Mouse (Mus musculus) limb, embryonic 13.5 days (tissue): ENCODE measurements around the gene Snw1. TPM values are rescaled to one million over a fixed set of nuclear protein-coding genes. Genes with fewer than 3 reads are reported as not detected.

Source experiments
- ATAC-seq: fragments of 200-750 bp; cut with Nextera tagmentation; 2 replicates; pipeline ENCODE4 v1.8.0; 2017; ENCODE audit warnings: low read depth, moderate number of reproducible peaks, moderate TSS enrichment; ENCODE audit not compliant: low FRiP score
- H3K27ac ChIP-seq: fragments of 300-500 bp; sonication (generic); 2 replicates; pipeline ENCODE4 v1.5.1; 2015; ENCODE audit warnings: inconsistent platforms, mild to moderate bottlenecking, moderate library complexity
- H3K27me3 ChIP-seq: fragments of 300-500 bp; sonication (generic); 2 replicates; pipeline ENCODE4 v1.6.1; 2015; ENCODE audit warnings: mild to moderate bottlenecking, inconsistent platforms
- H3K36me3 ChIP-seq: fragments of 300-500 bp; sonication (generic); 2 replicates; pipeline ENCODE4 v1.6.1; 2015; ENCODE audit warnings: inconsistent platforms, mild to moderate bottlenecking, moderate library complexity
- H3K4me1 ChIP-seq: fragments of 300-500 bp; sonication (generic); 2 replicates; pipeline ENCODE4 v1.6.1; 2015; ENCODE audit warnings: inconsistent platforms
- H3K4me2 ChIP-seq: fragments of 300-500 bp; sonication (generic); replicated peaks from 2 replicates; pipeline ENCODE4 v1.6.1; 2015; ENCODE audit warnings: inconsistent platforms, mild to moderate bottlenecking, moderate library complexity
- H3K4me3 ChIP-seq: fragments of 300-500 bp; sonication (generic); 2 replicates; pipeline ENCODE4 v1.5.1; 2015; ENCODE audit warnings: moderate library complexity, mild to moderate bottlenecking, inconsistent platforms
- H3K9ac ChIP-seq: fragments of 300-500 bp; sonication (generic); 2 replicates; pipeline ENCODE4 v1.6.1; 2015; ENCODE audit warnings: mild to moderate bottlenecking, inconsistent platforms
- H3K9me3 ChIP-seq: fragments of 300-500 bp; sonication (generic); 2 replicates; pipeline ENCODE4 v1.6.1; 2016; ENCODE audit warnings: inconsistent platforms
- WGBS: fragments of 180-500 bp; shearing (Covaris S2); methylation state at CpG from one replicate; pipeline ENCODE4 v1.1.7; 2015; 5-methylcytosine and 5-hydroxymethylcytosine counted together
- polyA plus RNA-seq: library from polyadenylated mRNA; unstranded; fragments of >200 nt; fragmentation: Nextera tagmentation; extraction: Ambion mirVana; gene quantifications from 2 replicates; pipeline ENCODE4 v1.2.1, GENCODE M21; 2015

The Snw1 gene
- polyA plus RNA-seq, 1 experiment from 2014 or later: 146 TPM

DNA sequence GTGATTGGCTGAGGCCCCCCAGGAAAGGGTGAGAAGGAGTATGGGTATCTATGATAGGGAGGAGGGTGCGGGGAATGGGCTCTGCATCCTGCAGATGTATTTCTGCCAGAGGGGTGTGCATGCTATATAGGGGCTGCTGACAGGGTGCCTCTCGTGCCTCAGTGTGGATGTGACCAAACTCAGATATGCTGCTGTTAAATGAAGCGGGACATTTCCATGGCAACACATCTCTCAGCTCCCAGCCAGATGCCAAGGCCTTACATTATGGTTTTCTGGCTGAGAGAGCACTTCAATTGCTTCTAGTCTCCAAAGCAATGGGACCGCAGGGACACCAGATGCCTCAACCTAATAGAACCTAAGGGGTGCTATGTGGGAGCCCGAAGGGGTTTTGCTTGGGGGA is 53.2 kb downstream of the Snw1 start:
- no peaks in the 10 kb centered on the region for H3K9me3 ChIP-seq
- 78% methylated on average over 5 of the region's 5 CpGs for WGBS
- ATAC-seq: no peak
- no peaks in the 10 kb centered on the region for H3K27me3 ChIP-seq
- no peak overlapping the region for H3K4me2 ChIP-seq
- no peak overlapping the region for H3K27ac ChIP-seq
- peaks cover 12% of the 10 kb centered on the region for H3K36me3 ChIP-seq
- H3K4me3 ChIP-seq: no peak overlapping the region
- no peaks in the 10 kb centered on the region for H3K4me1 ChIP-seq
- no peak overlapping the region for H3K9ac ChIP-seq

- no peaks in the 10 kb centered on the region for H3K36me3 ChIP-seq
- WGBS: 31% methylated on average over 7 of the region's 7 CpGs
These were observed 55.4 kb downstream of the Snw1 start for GRCm38 (mm10) chr12:87416690-87417089.

GRCm38 (mm10) chr12:87415358-87415757 is 56.7 kb downstream of the Snw1 start:
- 0 out of 2 replicates have a peak, but pooled peaks cover 5% of the 10 kb centered on the region for H3K4me1 ChIP-seq
- WGBS: 68% methylated on average over 4 of the region's 4 CpGs
- no peak overlapping the region for H3K4me3 ChIP-seq
- H3K9ac ChIP-seq: no peak overlapping the region
- ATAC-seq: no peak
- H3K36me3 ChIP-seq: no peaks in the 10 kb centered on the region
- no peak overlapping the region for H3K27ac ChIP-seq
- no peaks in the 10 kb centered on the region for H3K9me3 ChIP-seq
- H3K27me3 ChIP-seq: no peaks in the 10 kb centered on the region
- no peak overlapping the region for H3K4me2 ChIP-seq

More at GRCm38 (mm10) chr12:87416690-87417089, 55.4 kb downstream of the Snw1 start:
- Histone ChIP-seq H3K27ac (no peak overlapping the region), H3K4me3 (no peak overlapping the region), H3K9me3 (no peaks in the 10 kb centered on the region), H3K4me1 (no peaks in the 10 kb centered on the region), H3K4me2 (no peak overlapping the region), H3K9ac (no peak overlapping the region), H3K27me3 (no peaks in the 10 kb centered on the region)
- ATAC-seq: no peak

- H3K27ac ChIP-seq: no peak overlapping the region
- H3K36me3 ChIP-seq: no peaks in the 10 kb centered on the region
- no peak overlapping the region for H3K4me3 ChIP-seq
- no peak overlapping the region for H3K9ac ChIP-seq
- H3K4me1 ChIP-seq: 0 out of 2 replicates have a peak, but pooled peaks cover 5% of the 10 kb centered on the region
- H3K9me3 ChIP-seq: no peaks in the 10 kb centered on the region
- WGBS: 18% methylated on average over 4 of the region's 4 CpGs
- H3K27me3 ChIP-seq: no peaks in the 10 kb centered on the region
- ATAC-seq: no peak
- no peak overlapping the region for H3K4me2 ChIP-seq
These were observed 58.8 kb downstream of the Snw1 start for GRCm38 (mm10) chr12:87413179-87413790.

DNA sequence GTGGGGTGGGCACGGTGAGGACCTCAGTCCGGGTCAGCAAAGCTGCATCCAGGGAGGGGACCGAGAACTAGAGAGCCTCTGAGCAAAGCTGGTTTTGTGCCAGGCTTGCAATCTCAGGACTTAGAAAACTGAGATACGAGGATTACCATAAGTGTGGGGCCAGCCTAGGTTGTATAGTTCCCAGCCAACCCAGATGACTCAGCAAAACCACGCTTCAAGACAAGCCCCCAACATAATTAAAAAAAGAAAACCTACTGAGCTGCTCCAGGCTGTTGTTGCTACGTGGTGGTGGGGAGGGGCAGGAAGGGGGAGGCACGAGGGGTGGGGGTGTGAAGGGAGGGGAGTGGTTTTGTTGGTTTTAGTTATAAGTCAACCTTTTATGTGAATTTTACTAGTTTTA is 61.1 kb downstream of the Snw1 start:
- Histone ChIP-seq H3K27me3 (no peaks in the 10 kb centered on the region), H3K36me3 (no peaks in the 10 kb centered on the region), H3K4me1 (peaks cover 11% of the 10 kb centered on the region; the same call in 1 of the 2 replicates), H3K27ac (no peak overlapping the region), H3K9ac (no peak overlapping the region), H3K4me2 (no peak overlapping the region), H3K4me3 (no peak overlapping the region), H3K9me3 (no peaks in the 10 kb centered on the region)
- 45% methylated on average over 7 of the region's 7 CpGs for WGBS
- ATAC-seq: no peak

GRCm38 (mm10) chr12:87409123-87409522 is 63.0 kb downstream of the Snw1 start:
- Histone ChIP-seq H3K4me1 (peaks cover 11% of the 10 kb centered on the region; the same call in 1 of the 2 replicates), H3K9ac (no peak overlapping the region), H3K27ac (no peak overlapping the region), H3K4me3 (no peak overlapping the region), H3K9me3 (no peaks in the 10 kb centered on the region), H3K36me3 (no peaks in the 10 kb centered on the region), H3K4me2 (no peak overlapping the region), H3K27me3 (no peaks in the 10 kb centered on the region)
- ATAC-seq: no peak
- 80% methylated on average over 4 of the region's 4 CpGs for WGBS

DNA sequence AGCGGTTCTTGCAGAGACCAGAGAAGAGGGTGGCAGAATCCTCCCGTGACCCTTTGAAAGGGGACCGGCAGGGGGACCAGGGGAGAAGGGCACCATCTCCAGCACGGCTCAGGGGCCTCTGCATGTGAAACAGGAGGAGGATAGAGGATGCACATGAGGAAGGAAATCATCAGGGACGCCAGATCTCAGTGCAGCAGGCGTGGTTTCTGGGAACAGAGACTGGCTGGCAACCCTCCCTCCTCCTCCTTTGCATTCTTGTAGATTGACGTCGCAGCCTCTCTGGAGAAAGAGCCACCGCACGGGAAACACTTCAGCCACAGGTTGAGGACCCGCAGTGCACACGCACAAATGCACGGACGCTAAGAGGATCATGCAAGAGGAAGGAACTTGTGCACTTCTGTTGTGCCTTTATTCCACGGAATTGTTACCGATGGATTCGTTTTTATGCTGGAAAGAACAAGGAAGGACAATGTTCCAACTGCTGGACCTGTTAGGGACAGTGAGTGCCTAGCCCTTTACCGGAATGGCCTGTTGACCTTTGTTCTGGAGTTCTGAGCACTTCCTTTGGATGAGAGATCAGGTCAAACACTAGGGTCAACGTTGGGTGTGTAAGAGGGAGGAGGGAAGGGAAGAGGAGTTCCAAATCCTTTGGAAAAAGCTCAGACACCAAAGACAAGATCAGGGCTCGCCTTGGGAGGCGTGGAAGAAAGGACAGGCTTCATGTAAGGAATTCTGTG is 64.0 kb downstream of the Snw1 start:
- ATAC-seq: 0 out of 2 replicates have a peak, but pooled peaks have one; percentile 28
- WGBS: 41% methylated on average over 21 of the region's 21 CpGs
- peak overlapping the region; percentile 31 for H3K9ac ChIP-seq
- H3K27ac ChIP-seq: no peak overlapping the region
- H3K4me2 ChIP-seq: peak overlapping the region; percentile 35
- H3K4me1 ChIP-seq: peaks cover 11% of the 10 kb centered on the region; the same call in 1 of the 2 replicates
- H3K27me3 ChIP-seq: no peaks in the 10 kb centered on the region
- H3K9me3 ChIP-seq: no peaks in the 10 kb centered on the region
- no peaks in the 10 kb centered on the region for H3K36me3 ChIP-seq
- H3K4me3 ChIP-seq: no peak overlapping the region

DNA sequence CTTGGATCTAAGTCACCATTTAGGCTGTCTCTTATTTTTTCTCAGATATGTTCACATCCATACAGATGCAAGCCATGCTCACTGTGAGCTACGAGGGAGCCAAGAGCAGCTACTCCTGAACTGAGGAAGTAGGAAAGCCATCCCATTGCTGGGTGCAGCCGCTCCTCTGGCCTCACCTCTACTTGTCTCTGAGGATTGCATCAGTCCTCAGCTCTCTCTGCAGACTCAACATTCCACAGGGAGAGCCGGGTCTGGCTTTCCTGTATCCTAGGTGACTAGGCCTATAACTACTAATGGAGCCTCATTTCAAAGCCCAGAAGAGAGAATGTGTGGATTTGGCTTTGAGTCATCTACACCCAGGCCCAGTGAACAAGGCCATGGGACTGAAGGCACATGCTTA is 66.4 kb downstream of the Snw1 start:
- Histone ChIP-seq H3K4me1 (peaks cover 6% of the 10 kb centered on the region; the same call in 1 of the 2 replicates), H3K4me3 (no peak overlapping the region), H3K9me3 (no peaks in the 10 kb centered on the region), H3K27me3 (no peaks in the 10 kb centered on the region), H3K4me2 (no peak overlapping the region), H3K9ac (no peak overlapping the region), H3K36me3 (no peaks in the 10 kb centered on the region), H3K27ac (no peak overlapping the region)
- no peak for ATAC-seq
- WGBS: 74% methylated on average over 3 of the region's 3 CpGs

DNA sequence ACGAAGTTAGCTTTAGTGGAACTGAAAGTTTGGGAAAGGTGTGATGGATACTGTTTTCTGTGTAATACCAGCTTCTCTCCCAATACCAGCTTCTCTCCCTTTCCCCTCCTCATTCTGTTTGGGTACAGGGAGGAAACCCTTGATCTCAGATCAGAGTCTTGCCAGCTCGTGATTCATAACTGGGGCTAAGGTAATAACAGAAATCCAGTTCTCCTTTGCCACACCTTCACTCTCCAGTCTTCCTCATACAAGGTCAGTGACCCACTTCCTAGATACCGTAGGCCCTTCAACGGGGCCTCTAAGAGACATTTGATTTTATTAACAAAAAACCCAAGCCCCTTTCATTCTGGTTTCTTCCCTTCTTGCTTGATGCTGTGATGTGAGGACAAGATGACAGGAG is 66.9 kb downstream of the Snw1 start:
- no peaks in the 10 kb centered on the region for H3K9me3 ChIP-seq
- no peak overlapping the region for H3K27ac ChIP-seq
- H3K4me3 ChIP-seq: no peak overlapping the region
- no peak overlapping the region for H3K4me2 ChIP-seq
- no peak overlapping the region for H3K9ac ChIP-seq
- peaks cover 6% of the 10 kb centered on the region; the same call in 1 of the 2 replicates for H3K4me1 ChIP-seq
- ATAC-seq: no peak
- no peaks in the 10 kb centered on the region for H3K27me3 ChIP-seq
- WGBS: 81% methylated on average over 4 of the region's 4 CpGs
- H3K36me3 ChIP-seq: no peaks in the 10 kb centered on the region

DNA sequence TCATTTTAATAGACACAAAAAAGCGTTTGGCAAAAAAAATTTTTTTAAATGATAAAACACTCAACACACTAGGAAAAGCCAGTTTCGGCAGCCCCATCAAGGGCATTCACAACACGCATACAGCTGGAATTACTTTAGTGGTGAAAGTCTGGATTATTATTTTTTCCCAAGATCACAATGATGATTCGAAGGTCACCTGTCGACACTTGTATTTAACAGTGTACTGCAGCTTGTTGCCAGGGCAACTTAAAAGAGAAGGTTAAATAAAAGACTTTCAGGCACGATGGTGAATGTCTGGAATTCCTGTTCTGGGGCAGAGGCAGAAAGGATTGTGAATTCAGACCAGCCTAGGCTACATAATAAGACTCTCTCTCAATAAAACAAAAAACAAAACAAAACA is 70.2 kb downstream of the Snw1 start:
- ATAC-seq: no peak
- Histone ChIP-seq H3K36me3 (no peaks in the 10 kb centered on the region), H3K9ac (no peak overlapping the region), H3K4me2 (no peak overlapping the region), H3K9me3 (no peaks in the 10 kb centered on the region), H3K4me1 (no peaks in the 10 kb centered on the region), H3K27me3 (no peaks in the 10 kb centered on the region), H3K4me3 (no peak overlapping the region), H3K27ac (no peak overlapping the region)
- WGBS: 45% methylated on average over 6 of the region's 6 CpGs

GRCm38 (mm10) chr12:87399119-87399819 is 72.8 kb downstream of the Snw1 start:
- Histone ChIP-seq H3K27ac (no peak overlapping the region), H3K9me3 (no peaks in the 10 kb centered on the region), H3K36me3 (no peaks in the 10 kb centered on the region), H3K4me1 (no peaks in the 10 kb centered on the region), H3K9ac (no peak overlapping the region), H3K27me3 (no peaks in the 10 kb centered on the region), H3K4me3 (no peak overlapping the region), H3K4me2 (no peak overlapping the region)
- 87% methylated on average over 10 of the region's 10 CpGs for WGBS
- ATAC-seq: no peak
